Mouse (Mus musculus) B cell, adult 2 months (primary cell): ENCODE data around the gene Gp1bb.

Source experiments
- DNase-seq, 2 experiments: peaks; one replicate each; pipeline ENCODE4 v3.0.0; 2022

Gp1bb gene

GRCm38 (mm10) chr16:18622019-18622418 is at the start of gene Gp1bb:
Gene Gp1bb (minus strand): TSS chr16:18622403.
- DNase-seq, result no peak

- no peak for DNase-seq
These were observed 47.7 kb upstream of the Gp1bb start for GRCm38 (mm10) chr16:18669914-18670313.

- no peak for DNase-seq
These were observed 36.4 kb upstream of the Gp1bb start for GRCm38 (mm10) chr16:18658597-18658996.

GRCm38 (mm10) chr16:18655372-18656098 is 33.3 kb upstream of the Gp1bb start:
- DNase-seq, result no peak

- DNase-seq, result no peak
These were observed 31.3 kb upstream of the Gp1bb start for GRCm38 (mm10) chr16:18653290-18654160.

GRCm38 (mm10) chr16:18649126-18649525 is 26.9 kb upstream of the Gp1bb start:
- DNase-seq, result no peak

GRCm38 (mm10) chr16:18645329-18645728 is 23.1 kb upstream of the Gp1bb start:
- no peak for DNase-seq

GRCm38 (mm10) chr16:18644485-18644884 is 22.3 kb upstream of the Gp1bb start:
- DNase-seq, result no peak

GRCm38 (mm10) chr16:18643406-18643998 is 21.3 kb upstream of the Gp1bb start:
- no peak for DNase-seq

GRCm38 (mm10) chr16:18642897-18643296 is 20.7 kb upstream of the Gp1bb start:
- DNase-seq, result no peak

GRCm38 (mm10) chr16:18642291-18642690 is 20.1 kb upstream of the Gp1bb start:
- DNase-seq, result no peak

GRCm38 (mm10) chr16:18639382-18639929 is 17.3 kb upstream of the Gp1bb start:
- no peak for DNase-seq

GRCm38 (mm10) chr16:18638396-18638795 is 16.2 kb upstream of the Gp1bb start:
- DNase-seq, result no peak

- DNase-seq, result no peak
These were observed 14.6 kb upstream of the Gp1bb start for GRCm38 (mm10) chr16:18636804-18637203.

GRCm38 (mm10) chr16:18636401-18636800 is 14.2 kb upstream of the Gp1bb start:
- DNase-seq, result no peak

- no peak for DNase-seq
These were observed 11.1 kb upstream of the Gp1bb start for GRCm38 (mm10) chr16:18633333-18633732.

- no peak for DNase-seq
These were observed 10.6 kb upstream of the Gp1bb start for GRCm38 (mm10) chr16:18632816-18633215.

- no peak for DNase-seq
These were observed 9.9 kb upstream of the Gp1bb start for GRCm38 (mm10) chr16:18632059-18632458.

- DNase-seq, result no peak
These were observed 8.9 kb upstream of the Gp1bb start for GRCm38 (mm10) chr16:18631141-18631540.

- no peak for DNase-seq
These were observed 8.1 kb upstream of the Gp1bb start for GRCm38 (mm10) chr16:18630291-18630690.

GRCm38 (mm10) chr16:18629390-18630231 is 7.4 kb upstream of the Gp1bb start, which contains the start of gene Sept5:
Gene Sept5 (minus strand): TSS chr16:18629954.
- peak in 1 of 2 experiments; percentile 29 for DNase-seq

- no peak for DNase-seq
These were observed 6.7 kb upstream of the Gp1bb start for GRCm38 (mm10) chr16:18628948-18629340.
